Mouse (Mus musculus) 3T3-L1 (cell line): Measurements from ENCODE around the gene Chchd3.

Experiments used
- DNase-seq: peaks from one replicate; pipeline ENCODE4 v3.0.0-alpha.2; 2015; ENCODE audit warnings: low read depth, low spot score

Gene Chchd3

GRCm38 (mm10) chr6:32807771-32808170, 252.3 kb downstream of the Chchd3 start:
- DNase-seq: no peak

GRCm38 (mm10) chr6:32803646-32804045, 256.4 kb downstream of the Chchd3 start:
- no peak for DNase-seq

- no peak for DNase-seq
Observed at GRCm38 (mm10) chr6:32801776-32802175, 258.3 kb downstream of the Chchd3 start.

- DNase-seq: no peak
Observed at GRCm38 (mm10) chr6:32797525-32797924, 262.5 kb downstream of the Chchd3 start.

GRCm38 (mm10) chr6:32795653-32796500, 264.2 kb downstream of the Chchd3 start:
- peak; percentile 85 for DNase-seq

- DNase-seq: no peak
Observed at GRCm38 (mm10) chr6:32793575-32793974, 266.5 kb downstream of the Chchd3 start.

GRCm38 (mm10) chr6:32793163-32793562, 266.9 kb downstream of the Chchd3 start:
- DNase-seq: no peak

- no peak for DNase-seq
Observed at GRCm38 (mm10) chr6:32790487-32790886, 269.6 kb downstream of the Chchd3 start.

- no peak for DNase-seq
Observed at GRCm38 (mm10) chr6:32787399-32787798, 272.7 kb downstream of the Chchd3 start.

- no peak for DNase-seq
Observed at GRCm38 (mm10) chr6:32786196-32786595, 273.9 kb downstream of the Chchd3 start.

- DNase-seq: no peak
Observed at GRCm38 (mm10) chr6:32783102-32783501, 277.0 kb downstream of the Chchd3 start.

GRCm38 (mm10) chr6:32780602-32781001, 279.5 kb downstream of the Chchd3 start:
- DNase-seq: no peak

- no peak for DNase-seq
Observed at GRCm38 (mm10) chr6:32776384-32776783, 283.7 kb downstream of the Chchd3 start.

- peak; percentile 54 for DNase-seq
Observed at GRCm38 (mm10) chr6:32754524-32754923, 305.5 kb downstream of the Chchd3 start.

GRCm38 (mm10) chr6:32749821-32750220, 310.2 kb downstream of the Chchd3 start:
- DNase-seq: peak; percentile 53

GRCm38 (mm10) chr6:32748777-32749176, 311.3 kb downstream of the Chchd3 start:
- DNase-seq: no peak

GRCm38 (mm10) chr6:32747333-32747732, 312.7 kb downstream of the Chchd3 start:
- no peak for DNase-seq
